Mouse (Mus musculus): ENCODE measurements around the gene Rhd. TPM values are rescaled to one million over a fixed set of nuclear protein-coding genes. Genes with fewer than 3 reads are reported as not detected.
"Not testable (repeated sequence)": the region's sequence is repeated elsewhere in the genome, so short reads cannot be mapped to it uniquely, and the experiment has no call there.

Gene Rhd
- total and polyA plus RNA-seq, 3 experiments, result 0.12 TPM; not detected in 2

GRCm38 (mm10) chr4:134858494-134858893 is 5.8 kb upstream of the Rhd start:
- no peak for DNase-seq

- DNase-seq, result no peak
Observed at GRCm38 (mm10) chr4:134861884-134862283, 2.5 kb upstream of the Rhd start.

GRCm38 (mm10) chr4:134862996-134863395 is 1.3 kb upstream of the Rhd start:
- DNase-seq, result no peak

DNA sequence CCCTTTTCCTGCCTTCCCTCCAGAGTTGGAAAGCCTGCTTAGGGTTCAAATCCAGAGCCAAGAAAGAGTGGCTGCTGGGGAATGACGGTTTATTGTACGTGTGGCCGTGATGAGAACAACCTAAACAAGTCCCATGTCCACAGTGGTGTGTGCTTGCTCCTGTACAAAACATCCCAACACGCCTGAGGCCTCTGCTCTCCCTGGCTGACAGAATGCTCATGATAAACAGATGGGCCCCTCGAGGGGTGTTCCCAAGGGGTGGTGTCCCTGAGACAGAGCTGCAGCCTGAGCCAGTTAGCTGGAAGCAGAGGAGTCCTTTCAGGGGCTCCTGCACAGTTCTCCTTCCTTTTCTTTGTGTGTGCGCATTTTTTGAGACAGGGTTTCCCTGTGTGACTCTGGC is 1.0 kb downstream of the Rhd start:
- DNase-seq, result no peak

DNA sequence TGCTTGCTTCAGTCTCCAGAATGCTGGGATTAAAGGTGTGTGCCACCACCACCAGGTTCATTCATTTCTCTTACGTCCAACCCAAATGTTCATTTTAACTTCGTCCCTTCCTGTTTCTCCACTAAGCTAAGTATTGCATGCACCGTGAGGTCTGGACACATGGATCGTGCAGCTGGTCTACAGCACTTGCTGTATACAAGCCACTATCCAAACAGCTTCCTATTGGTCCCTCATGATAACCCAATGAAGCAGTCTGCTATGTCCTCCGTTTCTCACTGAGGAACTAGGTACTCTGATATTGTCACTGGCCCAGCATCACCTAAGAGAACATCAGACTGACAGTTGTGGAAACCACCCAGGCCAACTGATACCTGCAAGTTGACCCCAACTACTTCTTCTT is 1.5 kb downstream of the Rhd start:
- DNase-seq, result no peak

DNA sequence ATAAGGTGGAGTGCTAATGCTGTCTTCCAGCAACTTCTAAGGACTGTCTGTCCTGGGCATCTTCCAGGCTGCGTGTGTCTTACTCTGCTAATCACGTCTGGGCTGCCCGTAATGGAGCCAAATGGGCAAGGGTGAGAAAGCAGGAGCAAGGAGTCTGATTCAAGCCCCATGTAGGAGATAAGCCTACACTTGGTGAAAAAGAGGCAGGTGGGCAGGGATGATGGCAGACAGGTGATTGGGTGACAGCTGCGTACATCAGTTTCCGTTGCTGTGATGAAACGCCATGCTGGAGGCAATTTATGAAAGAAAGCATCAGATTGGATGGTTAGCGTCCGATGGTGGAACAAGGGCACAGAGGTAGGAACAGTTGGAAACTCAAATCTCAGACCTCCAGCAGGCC is 2.9 kb downstream of the Rhd start:
- no peak for DNase-seq

GRCm38 (mm10) chr4:134867661-134868060 is 3.3 kb downstream of the Rhd start:
- no peak for DNase-seq

- no peak for DNase-seq
Observed at GRCm38 (mm10) chr4:134868065-134868464, 3.7 kb downstream of the Rhd start.

GRCm38 (mm10) chr4:134868490-134868889 is 4.2 kb downstream of the Rhd start:
- DNase-seq, result no peak

GRCm38 (mm10) chr4:134869068-134869730 is 4.9 kb downstream of the Rhd start:
- no peak for DNase-seq

DNA sequence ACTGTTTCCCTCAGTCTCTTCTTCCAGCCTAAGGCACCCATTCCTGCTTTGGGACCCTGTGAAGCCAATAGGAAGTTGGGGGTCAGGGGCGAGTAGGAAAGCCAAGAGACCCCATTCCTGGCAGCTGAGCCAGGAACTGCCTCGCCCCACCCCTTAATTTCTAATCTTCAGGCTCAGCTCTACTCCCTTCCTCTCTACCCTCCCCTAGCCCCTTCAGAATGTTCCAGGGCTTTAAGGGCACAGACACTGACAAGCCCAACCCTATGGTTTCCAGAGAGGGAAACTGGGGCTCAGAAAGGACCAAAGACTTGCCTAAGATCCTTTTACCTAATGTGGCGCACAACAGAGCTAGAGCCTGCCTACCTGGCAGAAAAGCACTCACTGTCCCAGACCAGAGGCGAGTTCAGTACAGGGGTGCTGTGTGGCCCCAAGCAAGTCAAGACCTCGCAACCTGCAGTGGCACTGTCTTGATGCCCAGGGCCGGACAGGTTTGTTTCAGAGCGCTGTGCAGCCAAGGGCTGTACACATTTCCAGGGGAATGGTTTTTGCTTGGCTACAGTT is 5.6 kb downstream of the Rhd start:
- DNase-seq, result no peak

- DNase-seq, result no peak
Observed at GRCm38 (mm10) chr4:134871477-134871876, 7.1 kb downstream of the Rhd start.

- DNase-seq, result no peak
Observed at GRCm38 (mm10) chr4:134871950-134872349, 7.6 kb downstream of the Rhd start.

DNA sequence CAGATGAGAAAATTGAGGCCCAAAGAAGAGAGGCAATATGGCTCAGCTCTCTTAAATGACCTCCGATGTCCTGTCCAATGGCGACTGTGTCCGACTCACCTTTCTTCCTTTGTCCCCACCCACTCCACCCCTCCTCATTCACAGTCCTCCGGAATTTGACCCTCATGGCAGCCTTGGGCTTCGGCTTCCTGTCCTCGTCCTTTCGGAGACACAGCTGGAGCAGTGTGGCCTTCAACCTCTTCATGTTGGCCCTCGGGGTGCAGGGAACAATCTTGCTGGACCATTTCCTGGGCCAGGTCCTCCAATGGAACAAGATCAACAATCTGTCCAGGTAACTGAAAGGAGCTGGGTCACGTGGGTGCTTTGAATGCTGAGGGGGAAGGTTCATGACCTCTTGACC is 11.8 kb downstream of the Rhd start:
- DNase-seq, result no peak

DNA sequence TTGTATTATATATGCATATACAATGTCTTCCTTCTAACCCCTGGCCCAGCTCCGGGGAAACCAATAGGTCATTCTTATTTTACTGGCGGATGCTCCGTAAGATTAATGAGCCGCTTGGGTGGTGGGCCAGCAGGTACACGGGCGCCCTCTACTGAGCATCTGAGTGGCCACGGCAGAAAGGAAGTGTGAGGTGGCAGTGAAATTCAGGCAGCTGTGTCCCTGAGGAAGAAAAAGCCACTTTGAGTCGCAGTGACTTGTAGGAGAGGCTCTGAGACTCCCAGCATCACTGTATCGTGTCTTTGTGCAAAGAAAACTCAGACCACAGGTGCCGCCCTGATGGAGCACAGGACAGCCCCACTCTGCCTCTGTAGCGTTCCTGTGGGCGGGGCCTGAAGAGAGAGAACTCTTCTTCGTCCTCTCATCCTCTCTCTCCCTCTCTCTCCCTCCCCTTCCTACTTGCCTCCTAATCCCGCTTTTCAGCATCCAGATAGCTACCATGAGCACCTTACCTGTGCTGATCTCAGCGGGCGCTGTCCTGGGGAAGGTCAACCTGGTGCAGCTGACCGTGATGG is 15.2 kb downstream of the Rhd start:
- DNase-seq, result peak; percentile 75

DNA sequence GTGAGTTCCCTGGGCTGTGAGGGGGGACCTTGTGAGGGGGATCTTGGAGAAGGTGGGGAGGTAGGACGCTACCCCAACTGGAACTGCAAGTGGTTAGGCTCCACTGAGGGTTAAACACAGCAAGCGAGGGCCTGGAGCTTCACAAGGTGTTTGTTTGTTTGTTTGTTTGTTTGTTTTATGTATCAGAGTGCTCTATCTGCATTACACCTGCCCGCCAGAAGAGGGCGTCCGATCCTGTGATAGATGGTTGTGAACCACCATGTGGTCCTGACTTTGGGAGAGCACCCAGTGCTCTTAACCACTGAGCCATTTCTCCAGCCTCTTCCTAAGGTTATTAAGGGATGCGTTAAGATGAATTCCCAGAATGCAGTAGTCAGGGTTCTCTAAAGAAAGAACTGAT is 15.7 kb downstream of the Rhd start:
- no peak for DNase-seq

GRCm38 (mm10) chr4:134883266-134883665 is 18.9 kb downstream of the Rhd start:
- peak; percentile 47 for DNase-seq

- DNase-seq, result no peak
Observed at GRCm38 (mm10) chr4:134883808-134884207, 19.5 kb downstream of the Rhd start.

DNA sequence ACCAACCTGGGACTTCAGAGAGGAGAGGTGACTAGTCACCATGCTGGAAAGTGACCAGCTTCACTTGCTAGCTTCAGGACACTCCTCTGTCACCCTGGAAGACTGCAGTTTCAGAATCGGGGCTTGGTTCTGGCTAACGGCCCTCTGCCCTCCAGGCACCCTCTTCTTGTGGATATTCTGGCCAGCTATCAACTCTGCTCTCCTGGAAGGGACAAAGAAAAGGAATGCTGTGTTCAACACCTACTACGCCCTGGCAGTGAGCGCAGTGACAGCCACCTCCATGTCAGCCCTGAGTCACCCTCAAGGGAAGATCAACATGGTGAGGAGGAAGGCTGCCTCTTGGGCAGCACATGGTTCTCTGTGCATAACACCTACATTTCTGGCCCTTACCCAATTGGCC is 20.0 kb downstream of the Rhd start:
- no peak for DNase-seq

DNA sequence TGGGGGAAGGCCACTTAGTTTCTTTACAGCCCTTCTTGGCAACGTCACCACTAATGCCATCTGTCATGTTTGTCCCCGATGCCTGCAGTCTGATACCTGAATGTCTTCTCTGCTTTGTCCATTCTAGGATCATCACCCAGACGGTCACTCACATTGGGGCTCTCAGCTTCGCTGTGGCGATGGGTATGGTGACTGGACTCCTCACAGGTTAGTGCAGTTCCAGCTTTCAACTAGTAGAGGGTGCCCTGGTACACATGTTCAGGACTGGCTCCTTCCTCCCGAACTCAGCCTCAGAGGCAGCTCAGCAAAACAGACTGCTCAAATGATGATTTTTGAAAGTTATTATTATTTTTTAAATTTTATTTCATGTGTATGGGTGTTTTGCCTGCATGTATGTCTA is 27.8 kb downstream of the Rhd start:
- peak; percentile 73 for DNase-seq

DNA sequence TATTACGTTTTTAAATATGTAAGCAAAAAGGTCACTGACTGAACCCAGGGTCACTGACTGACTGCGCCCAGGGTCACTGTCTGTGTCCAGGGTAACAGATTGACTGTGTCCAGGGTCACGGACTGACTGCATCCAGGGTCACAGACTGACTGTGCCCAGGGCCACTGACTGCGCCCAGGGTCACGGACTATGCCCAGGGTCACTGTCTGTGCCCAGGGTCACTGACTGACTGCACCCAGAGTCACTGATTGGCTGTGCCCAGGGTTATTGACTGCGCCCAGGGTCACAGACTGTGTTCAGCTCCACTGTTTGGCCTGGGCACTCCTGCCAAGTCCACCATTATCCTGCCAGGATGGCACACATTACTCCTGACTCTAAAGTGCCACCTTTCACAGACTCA is 32.9 kb downstream of the Rhd start:
- peak; percentile 91 for DNase-seq

DNA sequence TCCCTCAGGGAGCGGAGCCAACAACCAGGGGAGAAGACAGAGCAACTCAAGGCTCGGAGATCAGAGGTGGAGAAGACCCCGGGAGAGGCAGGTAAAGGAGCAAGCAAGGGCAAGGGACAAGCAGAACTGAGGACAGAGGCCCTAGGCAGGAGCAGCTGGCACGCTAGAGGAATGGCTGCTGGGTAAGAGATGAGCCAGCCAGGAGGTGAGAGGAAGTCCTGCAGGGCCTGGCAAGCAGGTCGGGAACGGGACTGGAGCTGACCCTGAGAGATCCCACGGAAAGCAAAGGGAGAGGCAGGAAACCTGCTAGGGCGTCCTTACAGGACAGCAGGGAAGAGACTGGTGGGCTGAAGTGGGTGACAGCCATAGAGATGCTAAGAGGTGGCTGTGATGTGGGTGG is 36.8 kb downstream of the Rhd start:
- DNase-seq, result no peak

DNA sequence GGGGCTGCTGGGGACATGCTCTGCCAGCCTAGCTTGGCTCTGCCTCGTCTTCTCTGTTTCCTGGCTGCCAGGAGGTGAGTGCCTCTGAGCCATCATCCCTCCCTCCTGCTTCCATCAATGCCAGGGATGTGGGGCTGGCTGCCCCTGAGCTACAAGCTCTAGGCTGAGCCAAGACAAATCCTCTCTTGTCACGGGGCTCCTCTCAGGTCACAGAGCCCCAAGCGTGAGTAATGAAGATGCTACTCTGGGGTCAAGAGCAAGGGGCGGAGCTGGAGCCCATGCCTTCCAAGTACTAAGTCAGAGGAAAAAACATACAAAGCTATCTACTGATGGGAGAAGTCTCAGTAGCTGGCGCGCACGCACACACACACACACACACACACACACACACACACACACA is 38.7 kb downstream of the Rhd start:
- peak; percentile 87 for DNase-seq

DNA sequence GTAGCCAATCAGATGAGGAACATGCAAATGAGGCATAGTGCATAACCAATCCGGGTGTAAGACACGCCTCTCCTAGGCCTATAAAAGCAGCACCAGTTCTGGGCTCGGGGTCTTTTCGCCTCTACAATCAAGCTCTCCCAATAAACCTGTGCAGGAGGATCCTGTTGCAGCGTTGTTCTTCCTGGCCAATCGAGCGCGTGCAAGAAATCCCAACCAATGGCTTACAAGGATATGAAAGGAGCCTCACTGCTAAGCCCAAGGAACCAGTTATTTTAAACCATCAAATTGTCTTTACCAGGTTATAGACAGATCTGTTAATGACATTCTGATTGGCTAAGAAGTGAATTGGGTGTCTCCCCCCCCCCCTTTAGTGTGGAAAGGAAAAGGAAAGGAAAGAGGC is 47.1 kb downstream of the Rhd start:
- DNase-seq, result not testable (repeated sequence)

Measured in adrenal gland, adult 2 months (tissue).